In genomic region chr5:151155247-151155646, GRCm38 (mm10) we compare ENCODE assay signal across 15 mouse cellular contexts.
DNase-seq lines count a peak whose midpoint lies in the region; ATAC-seq and TF ChIP-seq lines count a peak whose summit lies in the region.
"Had no signal": no experiment of that assay in that cellular context is flagged by ENCODE, and none has a peak within 500 bp of the region (broad histone marks: within the 10 kb centered on the region; RNA-seq: fewer than 3 reads in every experiment).

No protein-coding gene starts in this region.

- H3K9ac ChIP-seq in forebrain, embryonic 14.5 days (ENCODE audit: low read length), result no peak overlapping the region
- H3K9ac ChIP-seq in kidney, embryonic 16.5 days (replicated peaks; ENCODE audit: low read length), result no peak overlapping the region
- H3K9ac ChIP-seq in kidney, embryonic 14.5 days (ENCODE audit: low read depth, low read length), result no peak overlapping the region
- no peak overlapping the region for H3K9ac ChIP-seq in lung, postnatal 0 days (replicated peaks; ENCODE audit: low read depth)
- H3K9ac ChIP-seq: embryonic facial prominence, embryonic 12.5 days; liver, embryonic 15.5 days; neural tube, embryonic 15.5 days had no signal

- no peak for TF ChIP-seq EP300 in lung, postnatal 0 days (IDR thresholded peaks at IDR 0.05)

- DNase-seq in forebrain, embryonic 10.5 days (ENCODE audit: extremely low spot score, low spot score), result no peak
- DNase-seq in forebrain, embryonic 14.5 days (ENCODE audit: low spot score), result no peak
- peak; percentile 61 for DNase-seq in lung, postnatal 0 days (ENCODE audit: low spot score)
- no peak for DNase-seq in lung, postnatal 36 days
- DNase-seq in urinary bladder, postnatal 4 days (ENCODE audit: low spot score in 2 of 2), result no peak
- DNase-seq: adrenal gland, adult 8-10 months; cerebellum, adult 9-11 months; kidney, adult 18-20 months; midbrain, embryonic 14.5 days had no signal

- H3K27ac ChIP-seq in forebrain, embryonic 10.5 days, result 0 out of 2 replicates have a peak overlapping the region, but pooled peaks have one; percentile 30
- H3K27ac ChIP-seq in forebrain, embryonic 14.5 days (ENCODE audit: low read depth, low read length), result no peak overlapping the region
- H3K27ac ChIP-seq in kidney, embryonic 16.5 days (ENCODE audit: low read length), result no peak overlapping the region; the same call in 1 of the 2 replicates
- no peak overlapping the region for H3K27ac ChIP-seq in kidney, embryonic 14.5 days (ENCODE audit: low read depth, low read length)
- H3K27ac ChIP-seq in lung, postnatal 0 days (ENCODE audit: low read length), result peak overlapping the region; percentile 88
- H3K27ac ChIP-seq: liver, embryonic 15.5 days; neural tube, embryonic 15.5 days had no signal

- WGBS in forebrain, embryonic 10.5 days, result 73% methylated on average over 1 of the region's 1 CpGs
- WGBS in forebrain, embryonic 14.5 days, result 90% methylated on average over 1 of the region's 1 CpGs
- WGBS in kidney, embryonic 16.5 days, result 46% methylated on average over 1 of the region's 1 CpGs
- 55% methylated on average over 1 of the region's 1 CpGs for WGBS in kidney, embryonic 14.5 days
- 36% methylated on average over 1 of the region's 1 CpGs for WGBS in lung, postnatal 0 days

- no peaks in the 10 kb centered on the region for H3K36me3 ChIP-seq in forebrain, embryonic 10.5 days (replicated peaks)
- no peaks in the 10 kb centered on the region for H3K36me3 ChIP-seq in forebrain, embryonic 14.5 days (ENCODE audit: control insufficient read depth, insufficient read depth, low read length)
- no peaks in the 10 kb centered on the region for H3K36me3 ChIP-seq in kidney, embryonic 16.5 days (ENCODE audit: insufficient read depth, low read length)
- no peaks in the 10 kb centered on the region for H3K36me3 ChIP-seq in kidney, embryonic 14.5 days (ENCODE audit: control insufficient read depth, insufficient read depth, low read length)
- H3K36me3 ChIP-seq in lung, postnatal 0 days (ENCODE audit: insufficient read depth, low read length), result no peaks in the 10 kb centered on the region
- H3K36me3 ChIP-seq: embryonic facial prominence, embryonic 12.5 days; liver, embryonic 15.5 days; neural tube, embryonic 15.5 days had no signal

- peaks cover 20% of the 10 kb centered on the region for H3K4me1 ChIP-seq in forebrain, embryonic 10.5 days
- no peaks in the 10 kb centered on the region for H3K4me1 ChIP-seq in forebrain, embryonic 14.5 days (ENCODE audit: control insufficient read depth, insufficient read depth, low read length)
- peaks cover 21% of the 10 kb centered on the region for H3K4me1 ChIP-seq in kidney, embryonic 16.5 days (ENCODE audit: insufficient read depth, low read length)
- H3K4me1 ChIP-seq in kidney, embryonic 14.5 days (ENCODE audit: control insufficient read depth, insufficient read depth, low read length), result peaks cover 11% of the 10 kb centered on the region
- peaks cover 13% of the 10 kb centered on the region; the same call in 1 of the 2 replicates for H3K4me1 ChIP-seq in lung, postnatal 0 days (ENCODE audit: insufficient read depth, low read depth, low read length)

- H3K9me3 ChIP-seq in forebrain, embryonic 10.5 days, result no peaks in the 10 kb centered on the region
- H3K9me3 ChIP-seq in forebrain, embryonic 14.5 days (replicated peaks; ENCODE audit: control insufficient read depth, low read length), result no peaks in the 10 kb centered on the region
- H3K9me3 ChIP-seq in kidney, embryonic 16.5 days (ENCODE audit: low read length), result no peaks in the 10 kb centered on the region
- no peaks in the 10 kb centered on the region for H3K9me3 ChIP-seq in kidney, embryonic 14.5 days (ENCODE audit: control insufficient read depth, low read length)
- H3K9me3 ChIP-seq in lung, postnatal 0 days (ENCODE audit: low read length), result no peaks in the 10 kb centered on the region
- H3K9me3 ChIP-seq: embryonic facial prominence, embryonic 12.5 days; liver, embryonic 15.5 days; neural tube, embryonic 15.5 days had no signal

- no peak for ATAC-seq in forebrain, embryonic 14.5 days
- ATAC-seq in kidney, embryonic 16.5 days (ENCODE audit: low FRiP score, low TSS enrichment), result peak; percentile 12; the same call in 1 of the 2 replicates
- no peak for ATAC-seq in kidney, embryonic 14.5 days (ENCODE audit: low FRiP score, low TSS enrichment)
- ATAC-seq in lung, postnatal 0 days, result peak; percentile 46
- ATAC-seq in megakaryocyte, adult 5-6 weeks (ENCODE audit: poor library complexity, severe bottlenecking), result no peak

- H3K4me3 ChIP-seq in forebrain, embryonic 10.5 days, result no peak overlapping the region
- no peak overlapping the region for H3K4me3 ChIP-seq in forebrain, embryonic 14.5 days (ENCODE audit: low read depth, low read length)
- no peak overlapping the region for H3K4me3 ChIP-seq in kidney, embryonic 16.5 days (ENCODE audit: low read length)
- H3K4me3 ChIP-seq in kidney, embryonic 14.5 days (ENCODE audit: low read length), result no peak overlapping the region
- no peak overlapping the region for H3K4me3 ChIP-seq in lung, postnatal 0 days (ENCODE audit: low read depth, low read length)
- H3K4me3 ChIP-seq: embryonic facial prominence, embryonic 12.5 days; liver, embryonic 15.5 days; neural tube, embryonic 15.5 days had no signal

- H3K4me2 ChIP-seq in forebrain, embryonic 14.5 days (ENCODE audit: low read length), result no peak overlapping the region
- H3K4me2 ChIP-seq in kidney, embryonic 16.5 days (replicated peaks; ENCODE audit: low read depth, low read length), result no peak overlapping the region
- H3K4me2 ChIP-seq in kidney, embryonic 14.5 days (replicated peaks; ENCODE audit: low read depth, low read length), result no peak overlapping the region
- H3K4me2 ChIP-seq in lung, postnatal 0 days (replicated peaks; ENCODE audit: low read depth, low read length), result no peak overlapping the region
- H3K4me2 ChIP-seq: embryonic facial prominence, embryonic 12.5 days; liver, embryonic 15.5 days; neural tube, embryonic 15.5 days had no signal

- no peaks in the 10 kb centered on the region for H3K27me3 ChIP-seq in forebrain, embryonic 10.5 days (ENCODE audit: poor library complexity, severe bottlenecking)
- H3K27me3 ChIP-seq in forebrain, embryonic 14.5 days (replicated peaks; ENCODE audit: control insufficient read depth, insufficient read depth, low read length), result no peaks in the 10 kb centered on the region
- H3K27me3 ChIP-seq in kidney, embryonic 16.5 days (ENCODE audit: insufficient read depth, low read length), result no peaks in the 10 kb centered on the region
- H3K27me3 ChIP-seq in kidney, embryonic 14.5 days (ENCODE audit: control insufficient read depth, insufficient read depth, low read length), result no peaks in the 10 kb centered on the region
- no peaks in the 10 kb centered on the region for H3K27me3 ChIP-seq in lung, postnatal 0 days (replicated peaks; ENCODE audit: insufficient read depth, low read length)
- H3K27me3 ChIP-seq: embryonic facial prominence, embryonic 12.5 days; liver, embryonic 15.5 days; neural tube, embryonic 15.5 days had no signal

- TF ChIP-seq CTCF in lung, postnatal 0 days (IDR thresholded peaks at IDR 0.05), result no peak

Comparison
In these comparisons a context has a peak if more than half of its experiments do, and no peak if none do; other contexts are left out.
1. H3K27ac ChIP-seq: peak in forebrain, embryonic 10.5 days (single experiment) and lung, postnatal 0 days (single experiment); none in forebrain, embryonic 14.5 days (single experiment), kidney, embryonic 16.5 days (single experiment) and kidney, embryonic 14.5 days (single experiment).
2. ATAC-seq: peak in kidney, embryonic 16.5 days (single experiment) and lung, postnatal 0 days (single experiment); none in forebrain, embryonic 14.5 days (single experiment), kidney, embryonic 14.5 days (single experiment) and megakaryocyte, adult 5-6 weeks (single experiment).